Mouse (Mus musculus) right cerebral cortex, adult 2 months (tissue): ENCODE results near the gene Slc17a8.
"Not testable (repeated sequence)": the region's sequence is repeated elsewhere in the genome, so short reads cannot be mapped to it uniquely, and the experiment has no call there.

Experiments
- DNase-seq, 2 experiments: peaks; one replicate each; pipeline ENCODE4 v3.0.0; 2021 to 2022; ENCODE audit warnings: low spot score in 2 of 2

Slc17a8 gene

GRCm38 (mm10) chr10:89621129-89621528 lies at the start of gene Slc17a8:
Slc17a8 (minus strand) TSS chr10:89621253.
- DNase-seq, result no peak

- DNase-seq, result not testable (repeated sequence)
Measured at GRCm38 (mm10) chr10:89670371-89670770, 49.3 kb upstream of the Slc17a8 start.

- DNase-seq, result no peak
Measured at GRCm38 (mm10) chr10:89667571-89667970, 46.5 kb upstream of the Slc17a8 start.

- DNase-seq, result no peak
Measured at GRCm38 (mm10) chr10:89665679-89666078, 44.6 kb upstream of the Slc17a8 start.

GRCm38 (mm10) chr10:89664977-89665645 lies 44.1 kb upstream of the Slc17a8 start:
- no peak for DNase-seq

GRCm38 (mm10) chr10:89656366-89656765 lies 35.3 kb upstream of the Slc17a8 start:
- DNase-seq, result peak in 1 of 2 experiments; percentile 47

GRCm38 (mm10) chr10:89652912-89653311 lies 31.9 kb upstream of the Slc17a8 start:
- DNase-seq, result no peak

- DNase-seq, result no peak
Measured at GRCm38 (mm10) chr10:89651691-89652090, 30.6 kb upstream of the Slc17a8 start.

GRCm38 (mm10) chr10:89646918-89647317 lies 25.9 kb upstream of the Slc17a8 start:
- DNase-seq, result no peak

- no peak for DNase-seq
Measured at GRCm38 (mm10) chr10:89637001-89637400, 15.9 kb upstream of the Slc17a8 start.

- DNase-seq, result peak; percentile 44 to 61
Measured at GRCm38 (mm10) chr10:89635018-89635417, 14.0 kb upstream of the Slc17a8 start.

GRCm38 (mm10) chr10:89633736-89634426 lies 12.8 kb upstream of the Slc17a8 start:
- DNase-seq, result no peak

GRCm38 (mm10) chr10:89633121-89633520 lies 12.1 kb upstream of the Slc17a8 start:
- no peak for DNase-seq

- no peak for DNase-seq
Measured at GRCm38 (mm10) chr10:89631831-89632230, 10.8 kb upstream of the Slc17a8 start.

GRCm38 (mm10) chr10:89630564-89630963 lies 9.5 kb upstream of the Slc17a8 start:
- DNase-seq, result no peak

GRCm38 (mm10) chr10:89630052-89630451 lies 9.0 kb upstream of the Slc17a8 start:
- peak; percentile 44 to 65 for DNase-seq

- DNase-seq, result no peak
Measured at GRCm38 (mm10) chr10:89626714-89627113, 5.7 kb upstream of the Slc17a8 start.

GRCm38 (mm10) chr10:89624196-89624595 lies 3.1 kb upstream of the Slc17a8 start:
- no peak for DNase-seq

- DNase-seq, result no peak
Measured at GRCm38 (mm10) chr10:89599311-89599710, 21.7 kb downstream of the Slc17a8 start.

- no peak for DNase-seq
Measured at GRCm38 (mm10) chr10:89597275-89597674, 23.8 kb downstream of the Slc17a8 start.

GRCm38 (mm10) chr10:89595935-89596334 lies 25.1 kb downstream of the Slc17a8 start:
- no peak for DNase-seq

- no peak for DNase-seq
Measured at GRCm38 (mm10) chr10:89595514-89595913, 25.5 kb downstream of the Slc17a8 start.

- no peak for DNase-seq
Measured at GRCm38 (mm10) chr10:89594309-89594708, 26.7 kb downstream of the Slc17a8 start.
